Mouse (Mus musculus): ENCODE results near the gene Trim66.

Gene Trim66

DNA sequence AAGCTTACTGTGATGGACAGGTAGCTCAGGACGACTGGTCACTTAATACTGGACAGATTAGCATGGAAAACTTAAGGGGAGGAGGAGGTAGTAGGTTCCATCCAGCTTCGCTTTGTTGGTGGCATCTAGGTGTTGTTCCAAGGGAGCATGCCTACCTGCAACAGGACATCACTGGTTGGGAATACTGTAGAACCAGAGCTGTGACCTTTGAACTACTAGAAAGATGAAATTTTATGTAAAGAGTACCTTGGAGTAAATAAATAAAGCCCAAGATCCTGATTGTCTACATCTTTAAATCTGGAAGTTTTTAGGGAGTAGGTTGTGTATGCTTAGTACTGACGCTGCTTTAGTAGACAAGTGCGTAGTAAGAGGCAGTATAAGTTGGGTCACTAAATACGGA lies 14.2 kb upstream of the Trim66 start:
- DNase-seq (ENCODE audit: low spot score in 2 of 2): no peak

DNA sequence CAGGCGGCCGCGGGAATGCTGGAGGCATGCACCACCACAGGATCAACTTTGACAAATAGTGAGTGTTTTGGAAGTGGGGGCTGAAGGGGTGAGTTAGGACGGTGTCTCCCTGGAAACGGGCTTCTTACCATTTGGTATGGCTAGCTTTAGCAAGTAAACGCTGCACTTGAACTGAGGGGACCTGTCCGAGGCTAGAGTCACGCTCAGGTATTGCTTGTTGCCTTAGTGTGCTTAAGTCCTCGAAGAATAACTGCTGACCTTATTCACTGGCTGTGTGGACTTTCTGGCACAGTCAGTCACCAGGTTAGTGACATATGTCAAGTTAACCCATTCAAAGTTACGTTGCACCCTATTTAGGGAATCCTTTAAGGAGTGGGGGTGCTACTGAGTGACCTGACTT lies 12.0 kb upstream of the Trim66 start:
- DNase-seq (ENCODE audit: low spot score in 2 of 2): no peak

DNA sequence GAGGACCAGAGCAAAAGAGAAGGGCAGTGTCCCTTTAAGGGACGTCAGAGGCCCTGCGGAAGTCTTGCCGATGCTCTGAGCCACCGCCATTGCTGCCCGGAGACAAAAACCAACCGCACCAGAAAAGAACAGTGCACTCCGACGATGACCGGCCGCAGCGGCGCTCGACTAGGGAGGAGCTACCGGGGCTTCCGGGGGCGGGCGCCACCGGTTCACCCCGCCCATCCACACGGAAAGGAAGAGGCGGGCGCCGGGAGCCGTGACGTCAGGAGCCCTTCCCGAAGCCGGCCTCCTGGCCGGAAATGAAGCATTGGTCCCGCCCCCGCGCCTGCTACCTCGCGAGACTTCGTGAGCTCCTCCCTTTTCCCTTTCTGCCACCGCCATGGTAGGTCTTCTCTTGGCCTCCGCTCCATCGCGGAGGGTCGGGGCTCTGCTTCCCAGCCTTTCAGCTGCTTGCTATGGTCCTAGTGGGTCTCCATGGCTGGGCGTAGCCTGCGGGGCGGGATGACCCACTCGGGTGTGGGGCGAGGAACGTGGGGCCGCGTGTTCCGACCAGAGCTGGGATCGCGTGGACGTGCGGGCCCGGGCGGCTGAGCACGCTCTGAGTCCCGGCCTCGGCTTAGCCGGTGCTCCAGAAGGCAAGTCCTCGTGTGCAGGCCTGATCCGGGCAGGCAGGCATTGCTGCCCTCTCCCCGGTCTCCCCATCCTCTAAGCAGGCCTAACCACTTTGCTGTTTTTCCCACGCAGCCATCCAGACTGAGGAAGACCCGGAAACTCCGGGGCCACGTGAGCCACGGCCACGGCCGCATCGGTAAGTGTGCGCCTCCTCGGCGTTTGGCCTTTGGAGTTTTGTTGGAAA lies 11.1 kb upstream of the Trim66 start, which contains the start of gene Rpl27a:
Rpl27a (plus strand) TSS at position 310 of the 859 bp plus-strand sequence.
- DNase-seq (ENCODE audit: low spot score in 2 of 2): peak; percentile 98 to 99

DNA sequence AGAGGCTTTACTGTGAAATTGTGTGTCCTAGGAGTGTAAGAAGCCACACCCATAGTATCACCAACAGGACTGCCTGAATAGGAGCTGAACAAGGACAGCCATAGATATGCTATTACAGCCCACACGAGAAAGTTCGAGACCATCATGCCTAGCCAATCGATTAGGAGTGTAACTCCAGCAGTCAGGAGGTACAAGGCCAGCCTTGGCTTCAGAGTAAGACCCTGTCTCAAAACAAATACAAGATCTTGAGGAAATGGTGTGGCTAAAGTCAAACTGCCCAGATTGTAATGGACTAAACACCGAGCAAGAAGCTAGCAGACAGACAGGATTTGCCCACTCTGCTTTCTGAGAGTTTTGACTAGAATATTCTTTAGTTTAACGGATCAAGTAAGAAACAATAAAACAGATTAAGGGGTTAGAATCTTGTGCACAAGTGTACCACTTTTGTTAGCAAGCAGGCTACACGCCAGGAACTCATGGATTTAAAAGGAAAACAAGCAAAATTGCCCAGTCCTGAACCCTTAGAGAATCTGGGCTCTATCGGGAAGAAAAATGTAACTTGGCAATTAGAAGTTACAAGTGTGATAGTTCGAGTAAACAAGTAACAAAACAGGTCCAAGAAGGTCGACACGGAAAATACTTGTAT lies 10.2 kb upstream of the Trim66 start:
- DNase-seq (ENCODE audit: low spot score in 2 of 2): no peak

DNA sequence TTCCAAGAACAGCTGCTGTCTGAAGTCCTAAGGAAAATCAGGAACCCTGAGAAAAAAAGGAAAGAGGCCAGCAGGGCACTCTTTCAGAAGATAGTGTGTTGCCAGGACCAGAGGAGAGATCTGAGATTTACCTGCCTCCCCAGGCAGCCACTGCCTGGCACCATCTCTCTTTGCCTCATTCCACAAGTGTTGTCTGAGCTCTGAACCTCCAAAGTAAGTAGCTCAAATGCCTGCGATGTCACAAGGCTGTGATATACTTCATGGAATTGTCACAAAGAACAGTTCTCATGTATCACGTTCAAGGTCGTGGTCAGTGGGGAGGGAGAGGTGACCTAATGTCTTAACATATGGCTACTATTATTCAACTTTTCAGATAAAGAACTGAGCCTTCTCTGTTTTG lies 8.6 kb upstream of the Trim66 start:
- DNase-seq (ENCODE audit: low spot score in 2 of 2): no peak

DNA sequence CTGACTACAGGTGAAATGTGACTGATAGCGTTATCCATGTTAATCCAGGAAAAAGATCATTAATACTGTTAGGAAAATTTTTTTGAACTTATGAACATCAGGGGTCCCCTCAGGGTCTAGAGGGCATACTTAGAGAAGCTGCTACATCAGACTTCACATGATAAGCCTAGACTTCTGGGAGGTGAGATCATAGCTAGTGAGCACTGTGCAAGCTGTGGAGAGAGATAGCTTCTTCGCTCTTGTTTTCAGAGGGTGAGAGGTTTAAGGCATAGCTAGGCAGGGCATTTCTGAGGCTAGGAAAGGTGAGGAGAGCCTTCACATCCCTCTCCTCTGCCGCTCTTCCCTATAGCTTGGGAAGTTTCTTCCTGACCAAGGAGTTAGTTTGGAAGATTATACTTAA lies 3.9 kb upstream of the Trim66 start:
- DNase-seq (ENCODE audit: low spot score in 2 of 2): no peak

DNA sequence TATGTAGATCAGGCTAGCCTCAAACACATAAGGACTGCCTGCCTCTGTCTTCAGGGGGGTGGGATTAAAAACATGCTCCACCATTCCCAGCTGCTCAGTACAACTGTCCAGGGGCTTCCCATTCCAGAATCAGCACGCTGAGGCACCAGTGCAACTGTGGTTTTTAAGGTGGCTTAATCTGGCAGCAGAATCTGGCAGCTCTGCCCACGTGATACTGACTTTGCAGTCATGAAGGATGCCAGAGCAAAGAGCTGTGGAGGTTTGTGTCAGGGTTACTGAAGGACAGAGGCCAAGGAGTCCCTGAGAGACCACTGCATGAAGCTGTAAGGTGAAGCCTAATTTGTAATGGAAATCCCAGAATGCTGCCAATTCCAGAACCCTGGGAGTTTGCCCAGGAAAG lies 2.9 kb upstream of the Trim66 start:
- DNase-seq (ENCODE audit: low spot score in 2 of 2): no peak

DNA sequence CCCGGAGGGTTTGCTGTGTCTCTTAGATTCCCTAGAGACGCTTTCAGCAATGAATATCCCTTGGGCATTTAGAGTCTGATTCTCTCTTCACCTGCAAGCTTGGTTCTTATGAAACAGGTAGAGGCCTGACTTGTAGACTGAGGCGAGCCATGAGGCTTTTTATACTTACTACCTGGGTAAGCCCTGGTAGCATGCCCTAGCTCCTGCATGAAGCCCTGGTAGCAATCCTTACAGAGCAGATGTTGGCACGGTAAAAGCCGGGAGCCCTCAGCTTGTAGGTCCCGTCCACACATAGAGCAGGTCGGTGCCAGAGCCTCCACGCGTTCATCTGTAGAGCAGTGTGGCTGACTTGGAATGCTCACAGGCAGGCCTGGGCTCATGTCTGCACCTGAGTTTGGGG lies 362 bp downstream of the Trim66 start:
- no peak for DNase-seq (ENCODE audit: low spot score in 2 of 2)

DNA sequence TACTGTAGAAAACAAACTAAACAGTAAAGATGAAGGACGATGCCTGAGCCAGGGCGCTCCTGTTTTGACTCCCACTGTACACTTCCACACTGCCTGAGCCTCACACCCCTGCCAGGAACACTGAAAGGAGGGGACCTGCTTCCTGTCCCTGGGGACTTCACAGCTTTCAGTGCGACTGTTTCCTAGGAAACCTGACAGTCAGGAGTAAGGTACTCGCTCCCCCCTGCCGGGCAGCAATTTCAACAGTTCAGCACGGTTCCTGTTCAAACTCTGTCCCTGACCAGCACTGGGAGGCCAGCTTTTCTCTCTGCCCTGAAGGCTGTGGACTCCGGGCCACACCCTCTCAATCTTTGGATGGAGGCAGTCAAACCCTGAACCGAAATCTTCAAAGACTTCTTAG lies 815 bp downstream of the Trim66 start:
- no peak for DNase-seq (ENCODE audit: low spot score in 2 of 2)

DNA sequence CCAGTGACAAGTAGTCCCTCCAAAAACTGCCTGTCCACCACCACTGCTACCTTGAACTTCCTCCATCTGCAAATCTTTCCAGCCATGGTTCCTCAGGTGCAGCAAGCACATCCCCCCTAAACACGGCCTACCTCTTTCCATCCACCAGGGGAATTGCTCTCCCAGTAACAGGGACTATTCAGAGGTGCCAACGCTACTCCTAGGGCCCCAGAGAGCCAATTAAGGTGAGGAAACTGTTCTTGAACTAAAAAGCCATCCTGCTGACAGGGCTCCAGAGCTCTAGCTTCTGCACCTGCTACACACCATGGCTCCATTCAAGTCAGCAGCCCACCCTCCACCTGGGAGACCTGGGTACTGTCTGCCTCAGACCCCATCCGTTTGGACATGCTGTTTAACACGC lies 10.4 kb downstream of the Trim66 start:
- no peak for DNase-seq (ENCODE audit: low spot score in 2 of 2)

DNA sequence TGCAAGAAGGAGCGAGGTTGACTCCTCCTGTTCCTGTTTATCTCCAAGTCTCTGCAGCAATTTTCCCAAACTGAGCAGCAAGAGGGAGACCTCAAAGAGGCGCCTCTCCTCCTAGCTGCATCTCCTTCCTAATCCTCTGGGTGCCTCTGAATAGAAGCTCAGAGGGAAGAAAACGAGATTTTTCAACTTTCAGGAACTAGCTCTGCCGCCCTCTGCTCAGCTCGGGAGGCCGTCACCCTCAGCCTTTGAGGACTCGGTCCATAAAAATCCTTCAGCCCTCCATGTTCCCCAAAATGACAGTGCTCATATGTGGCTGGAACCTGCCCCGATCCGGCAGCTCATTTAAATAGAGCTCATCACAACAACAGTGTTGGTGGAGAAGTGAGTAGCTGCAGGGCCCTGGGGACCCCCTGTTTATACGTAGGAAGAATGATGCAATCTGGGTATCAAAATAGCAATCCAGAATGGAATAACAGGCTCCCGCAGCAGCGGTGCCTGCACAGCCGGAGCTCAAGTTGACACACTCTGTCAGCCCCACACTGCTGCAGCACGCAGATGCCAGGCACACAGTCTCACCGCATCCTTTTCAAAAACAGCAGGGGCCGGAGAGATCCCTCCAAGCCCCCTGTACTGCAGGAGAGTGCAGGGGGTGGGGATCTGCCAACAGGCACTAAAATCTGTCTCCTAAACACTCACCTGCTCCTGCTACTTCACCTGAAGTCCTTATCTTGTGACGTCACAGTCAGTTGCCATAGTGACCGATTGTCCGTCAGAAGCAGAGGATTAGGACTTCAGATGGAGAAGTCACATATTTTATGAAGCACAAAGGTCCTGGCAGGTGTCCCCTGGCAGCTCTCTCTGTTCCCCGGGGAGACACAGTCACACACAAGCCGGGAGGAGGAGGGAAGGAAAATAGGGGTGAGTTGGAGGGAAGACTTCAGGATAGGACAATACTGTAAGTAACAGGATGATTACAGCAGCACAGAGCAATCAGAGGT lies 14.3 kb downstream of the Trim66 start:
- DNase-seq (ENCODE audit: low spot score in 2 of 2): peak; percentile 36 to 37

DNA sequence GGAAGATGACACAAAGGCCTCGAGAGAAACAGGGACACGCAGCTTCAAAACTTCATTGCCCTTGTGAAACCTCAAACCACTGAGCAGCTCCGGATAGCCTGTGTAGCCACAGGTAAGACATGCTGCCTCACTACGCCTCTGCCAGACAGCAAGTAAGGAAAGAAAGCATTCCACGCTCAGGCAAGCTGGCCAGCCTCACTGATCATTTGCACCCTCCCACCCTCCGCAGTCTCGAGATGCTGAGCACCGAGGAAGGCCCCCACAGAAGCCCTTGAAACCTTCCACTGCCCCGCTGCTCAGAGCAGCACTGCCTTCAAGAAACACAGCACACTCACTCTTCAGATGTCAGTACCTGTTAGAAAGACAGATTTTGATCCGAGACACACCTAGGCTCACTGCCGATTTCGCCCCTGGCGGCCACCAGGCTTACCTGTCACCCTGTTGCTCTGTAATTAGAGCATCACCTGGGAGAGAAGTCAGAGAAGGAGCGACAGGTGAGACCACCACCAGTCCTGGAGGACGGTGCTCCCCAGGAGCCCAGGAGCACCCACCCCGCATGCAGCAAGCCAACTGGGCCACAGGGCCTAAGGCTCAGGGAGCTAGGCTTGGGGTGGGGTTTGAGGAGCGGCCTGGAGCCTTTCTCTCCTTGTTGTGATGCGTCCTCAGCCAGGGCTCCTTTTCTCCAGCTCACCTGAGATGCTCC lies 15.2 kb downstream of the Trim66 start:
- no peak for DNase-seq (ENCODE audit: low spot score in 2 of 2)

DNA sequence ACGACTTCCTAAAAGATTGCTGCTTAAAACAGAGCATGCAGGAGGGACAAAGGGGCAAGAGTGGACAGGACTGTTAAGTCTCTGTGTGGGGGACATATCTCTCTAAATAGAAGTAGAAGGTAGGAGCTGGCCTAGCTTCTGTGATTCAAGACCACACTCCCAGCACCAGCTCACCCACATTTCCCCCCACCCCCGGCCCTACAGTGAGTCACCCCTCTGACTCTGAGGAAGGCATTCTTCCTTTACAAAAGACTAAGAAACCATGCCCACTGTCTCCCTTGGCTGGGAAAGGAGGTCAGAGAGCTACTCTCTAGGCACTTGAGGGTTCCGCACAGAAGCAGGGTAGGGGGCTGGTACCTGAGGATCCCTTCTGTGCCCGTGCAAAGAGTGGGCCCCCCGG lies 23.7 kb downstream of the Trim66 start:
- DNase-seq (ENCODE audit: low spot score in 2 of 2): no peak

DNA sequence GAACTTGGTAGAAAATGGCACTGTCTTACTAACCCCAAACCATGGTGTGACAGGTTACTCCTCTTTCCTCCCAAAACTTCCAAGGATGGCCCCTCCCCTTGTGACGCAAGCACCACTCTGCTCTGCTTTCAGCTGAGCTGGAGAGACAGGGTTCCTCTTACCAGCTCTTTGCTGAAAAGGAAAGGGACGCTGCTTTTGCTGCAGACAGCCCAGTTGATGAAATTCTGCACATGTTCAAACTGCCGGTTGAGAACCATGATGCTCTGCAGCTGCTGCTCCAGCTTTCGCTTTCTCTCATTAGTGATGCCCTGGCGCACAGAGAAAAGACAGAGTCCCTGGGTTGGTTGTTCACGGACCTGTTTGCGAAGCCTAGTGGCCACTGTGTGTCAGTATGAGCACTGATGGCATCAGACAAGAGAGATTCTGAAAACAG lies 27.2 kb downstream of the Trim66 start:
- DNase-seq (ENCODE audit: low spot score in 2 of 2): no peak

DNA sequence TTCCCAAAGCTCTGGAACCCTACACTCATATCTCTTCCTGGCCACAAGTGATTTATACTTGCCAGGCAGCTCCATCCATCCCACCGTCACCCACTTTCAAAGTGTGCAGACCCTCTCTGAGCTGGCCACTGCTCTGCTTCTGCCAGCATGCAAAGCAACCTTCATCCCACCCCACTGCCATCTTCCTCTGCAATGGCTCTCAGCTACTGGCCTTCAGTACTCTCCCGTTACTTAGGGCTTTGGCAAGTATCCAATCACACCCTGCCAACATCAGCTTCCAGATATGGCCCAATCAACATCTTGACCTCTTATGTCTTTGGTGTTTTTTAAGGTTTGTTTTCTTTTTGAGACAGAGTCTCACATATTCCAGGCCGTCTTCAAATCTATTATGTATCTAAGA lies 30.0 kb downstream of the Trim66 start:
- DNase-seq (ENCODE audit: low spot score in 2 of 2): no peak

DNA sequence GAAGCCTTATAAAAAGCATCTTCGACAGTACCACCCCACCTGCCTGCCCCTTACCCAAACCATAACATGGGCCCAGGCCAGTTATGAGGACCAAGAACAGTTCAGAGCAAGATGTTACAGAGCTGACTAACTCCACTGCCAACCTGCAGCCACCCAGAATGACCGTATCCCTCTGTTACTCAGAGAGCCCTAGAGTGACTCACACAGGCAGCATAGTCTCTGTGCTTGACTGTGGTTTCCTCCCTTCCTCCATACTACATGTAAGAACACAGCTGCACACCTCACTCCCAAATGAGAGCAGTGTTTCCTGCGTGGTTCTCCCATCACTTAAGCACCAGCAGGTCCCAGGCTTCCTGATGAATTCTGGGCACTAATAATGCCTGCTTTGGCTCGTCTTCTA lies 37.2 kb downstream of the Trim66 start:
- DNase-seq (ENCODE audit: low spot score in 2 of 2): no peak

DNA sequence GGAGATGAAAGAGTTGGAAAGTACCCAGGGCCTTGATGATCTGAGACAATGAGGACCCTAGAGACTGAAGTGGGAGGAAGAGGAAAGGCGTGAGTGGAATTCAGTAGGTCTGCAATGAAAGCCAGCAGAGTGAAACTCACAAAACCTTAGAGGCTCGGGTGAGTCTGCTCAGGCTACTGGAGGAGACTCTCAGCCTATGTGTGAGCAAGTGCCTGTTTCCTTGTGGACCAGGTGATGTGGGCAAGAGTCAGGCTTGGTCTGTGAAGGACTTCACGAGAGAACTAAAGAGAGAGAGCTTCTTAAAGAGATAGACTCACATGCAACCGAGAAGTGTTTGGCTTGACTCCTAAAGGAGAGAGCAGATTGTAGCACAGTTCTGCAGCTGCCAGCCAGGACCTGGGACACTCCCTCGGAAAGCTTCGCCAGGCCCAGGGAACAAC lies 39.7 kb downstream of the Trim66 start:
- DNase-seq (ENCODE audit: low spot score in 2 of 2): no peak

DNA sequence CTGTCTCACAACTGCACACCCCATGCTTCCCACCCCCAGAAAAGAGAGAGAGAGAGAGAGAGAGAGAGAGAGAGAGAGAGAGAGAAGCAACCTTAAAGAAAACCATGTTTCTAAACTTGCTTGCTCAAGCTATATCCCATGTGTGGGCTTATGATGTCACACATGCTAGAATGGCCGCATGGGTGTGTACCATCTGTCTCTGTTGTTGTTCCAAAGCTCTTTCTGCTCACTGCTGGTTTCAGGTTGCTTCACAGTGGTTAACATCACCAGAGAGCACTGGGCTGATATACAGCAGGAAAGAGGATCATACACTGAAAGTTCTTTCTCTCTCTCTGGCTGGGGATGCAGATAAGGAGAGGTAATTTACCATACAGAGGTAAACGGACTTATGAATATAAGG lies 40.3 kb downstream of the Trim66 start:
- DNase-seq (ENCODE audit: low spot score in 2 of 2): peak in 1 of 2 experiments; percentile 56

DNA sequence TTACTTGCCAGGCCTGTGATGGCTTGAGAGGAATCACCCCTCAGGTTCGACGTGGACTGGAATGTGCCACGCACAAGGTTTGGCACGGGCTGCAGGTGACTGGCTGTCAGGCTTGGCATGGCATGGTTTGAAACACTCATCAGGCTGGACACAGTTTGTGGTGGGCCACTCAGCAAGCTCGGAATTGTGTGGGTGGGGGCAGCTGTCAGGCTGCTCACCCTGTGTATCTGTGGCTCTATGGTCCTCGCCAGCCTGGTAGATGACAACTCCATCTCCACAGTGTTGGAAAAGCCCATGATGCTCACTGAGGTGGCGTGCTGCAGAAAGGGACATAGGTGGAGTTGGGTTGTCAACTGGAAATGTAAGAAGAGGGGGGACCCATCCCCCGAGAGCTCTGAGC lies 47.2 kb downstream of the Trim66 start:
- DNase-seq (ENCODE audit: low spot score in 2 of 2): no peak

DNA sequence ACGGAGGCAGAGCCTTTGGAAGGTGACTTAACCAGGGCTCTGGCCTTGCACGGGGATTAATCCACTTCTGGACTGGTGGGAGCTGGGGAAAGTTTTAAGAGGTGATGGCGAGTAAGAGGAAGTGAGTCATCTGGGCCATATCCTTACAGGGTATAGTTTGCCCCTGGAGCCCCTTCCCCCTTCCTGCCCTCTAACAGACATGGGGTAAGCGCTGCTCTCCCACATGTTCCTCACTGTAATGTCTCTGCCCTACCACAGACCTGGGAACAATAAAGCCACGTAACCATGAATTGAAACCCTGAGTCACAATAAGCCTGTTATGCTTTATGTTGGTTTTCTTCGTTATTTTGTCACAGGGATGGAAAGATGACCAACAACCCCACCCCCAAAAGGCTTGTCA lies 51.4 kb downstream of the Trim66 start:
- no peak for DNase-seq (ENCODE audit: low spot score in 2 of 2)

DNA sequence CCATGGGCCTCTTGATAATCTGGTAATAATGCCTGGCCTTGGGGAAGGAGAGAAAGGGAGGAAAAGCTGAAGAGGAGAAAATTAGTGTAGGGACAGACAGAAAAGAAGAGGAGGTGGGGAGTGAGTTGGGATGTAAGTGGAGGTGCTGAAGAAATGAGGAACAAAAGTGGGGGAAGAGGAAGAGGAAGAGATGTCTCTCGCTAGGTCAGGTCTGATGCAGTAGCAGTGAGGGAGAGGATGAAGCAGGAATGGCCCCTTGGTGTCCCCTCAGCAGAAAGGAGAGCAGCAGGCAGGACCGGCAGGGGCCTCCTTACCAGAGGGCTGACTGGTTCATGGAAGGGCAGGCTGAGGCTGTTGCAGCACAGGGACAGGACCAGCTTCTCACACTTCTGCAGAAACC lies 52.2 kb downstream of the Trim66 start:
- no peak for DNase-seq (ENCODE audit: low spot score in 2 of 2)
